Mouse (Mus musculus) embryonic fibroblast, embryonic 13.5 days (primary cell): Measurements from ENCODE around the gene B3galt1.

Source experiments
- CTCF ChIP-seq: IDR thresholded peaks from 2 replicates; pipeline ENCODE4 v1.5.1; 2011; ENCODE audit warnings: mild to moderate bottlenecking, control low read depth, low read length, moderate library complexity, borderline replicate concordance; ENCODE audit not compliant: insufficient read depth
- POLR2A ChIP-seq: IDR thresholded peaks from 2 replicates; pipeline ENCODE4 v1.6.1; 2011; ENCODE audit warnings: low read depth, mild to moderate bottlenecking, control low read depth, low read length, moderate library complexity

GRCm38 (mm10) chr2:68124751-68125150, 559.1 kb downstream of the B3galt1 start:
- TF ChIP-seq CTCF (no peak), POLR2A (no peak)
